Mouse (Mus musculus): ENCODE data around the gene Igfbp3. TPM values are rescaled to one million over a fixed set of nuclear protein-coding genes. Genes with fewer than 3 reads are reported as not detected.
"Not testable (repeated sequence)": the region's sequence is repeated elsewhere in the genome, so short reads cannot be mapped to it uniquely, and the experiment has no call there.

Igfbp3 gene
- total RNA-seq (2021) = 40.3 and 43.5 TPM in 2 replicates
- long read RNA-seq, transcript Igfbp3-201 (5 exons, 2,421 nt) = major isoform, 83 of 95 reads
- long read RNA-seq, partial matches to known transcripts = 6 of 95 reads
- long read RNA-seq, other reads (novel, unspliced or antisense) = 2 of 95 reads

GRCm38 (mm10) chr11:7213501-7214341 is at the start of gene Igfbp3:
TSS of gene Igfbp3 (minus strand) at chr11:7213923.
- peak; percentile 51 for DNase-seq

- no peak for DNase-seq
Observed at GRCm38 (mm10) chr11:7250870-7251269, 37.1 kb upstream of the Igfbp3 start.

- no peak for DNase-seq
Observed at GRCm38 (mm10) chr11:7250415-7250814, 36.7 kb upstream of the Igfbp3 start.

GRCm38 (mm10) chr11:7244782-7245181 is 31.1 kb upstream of the Igfbp3 start:
- no peak for DNase-seq

GRCm38 (mm10) chr11:7239041-7239740 is 25.5 kb upstream of the Igfbp3 start:
- DNase-seq = no peak

- no peak for DNase-seq
Observed at GRCm38 (mm10) chr11:7238546-7238945, 24.8 kb upstream of the Igfbp3 start.

GRCm38 (mm10) chr11:7237712-7238111 is 24.0 kb upstream of the Igfbp3 start:
- no peak for DNase-seq

- no peak for DNase-seq
Observed at GRCm38 (mm10) chr11:7236751-7237150, 23.0 kb upstream of the Igfbp3 start.

GRCm38 (mm10) chr11:7234981-7235609 is 21.4 kb upstream of the Igfbp3 start:
- DNase-seq = no peak

- no peak for DNase-seq
Observed at GRCm38 (mm10) chr11:7234436-7234835, 20.7 kb upstream of the Igfbp3 start.

- no peak for DNase-seq
Observed at GRCm38 (mm10) chr11:7233333-7233732, 19.6 kb upstream of the Igfbp3 start.

- DNase-seq = no peak
Observed at GRCm38 (mm10) chr11:7231958-7232357, 18.2 kb upstream of the Igfbp3 start.

GRCm38 (mm10) chr11:7230000-7230399 is 16.3 kb upstream of the Igfbp3 start:
- DNase-seq = no peak

- DNase-seq = no peak
Observed at GRCm38 (mm10) chr11:7228107-7228506, 14.4 kb upstream of the Igfbp3 start.

- no peak for DNase-seq
Observed at GRCm38 (mm10) chr11:7226810-7227550, 13.3 kb upstream of the Igfbp3 start.

GRCm38 (mm10) chr11:7226200-7226599 is 12.5 kb upstream of the Igfbp3 start:
- no peak for DNase-seq

GRCm38 (mm10) chr11:7221826-7222225 is 8.1 kb upstream of the Igfbp3 start:
- DNase-seq = not testable (repeated sequence)

- peak; percentile 74 for DNase-seq
Observed at GRCm38 (mm10) chr11:7215703-7216102, 2.0 kb upstream of the Igfbp3 start.

- DNase-seq = no peak
Observed at GRCm38 (mm10) chr11:7214761-7215160, 1.0 kb upstream of the Igfbp3 start.

- DNase-seq = no peak
Observed at GRCm38 (mm10) chr11:7214342-7214660, 578 bp upstream of the Igfbp3 start.

GRCm38 (mm10) chr11:7213161-7213500 is 592 bp downstream of the Igfbp3 start:
- DNase-seq = no peak

- DNase-seq = no peak
Observed at GRCm38 (mm10) chr11:7212126-7212798, 1.5 kb downstream of the Igfbp3 start.
